Mouse (Mus musculus) myocyte (in vitro differentiated cells): ENCODE measurements around the gene Gstcd. TPM values are rescaled to one million over a fixed set of nuclear protein-coding genes. Genes with fewer than 3 reads are reported as not detected.

Experiments
- H3K27me3 ChIP-seq: one replicate; pipeline ENCODE4 v1.6.1; 2011; ENCODE audit not compliant: control insufficient read depth, insufficient read depth, insufficient read length
- H3K36me3 ChIP-seq: one replicate; pipeline ENCODE4 v1.6.1; 2011; ENCODE audit not compliant: control insufficient read depth, insufficient read depth
- H3K4me2 ChIP-seq: one replicate; pipeline ENCODE4 v1.6.1; 2011; ENCODE audit warnings: low read depth, control low read depth
- H3K4me3 ChIP-seq: one replicate; pipeline ENCODE4 v1.5.1; 2011; ENCODE audit warnings: mild to moderate bottlenecking, control low read depth, moderate library complexity
- H3K79me2 ChIP-seq: one replicate; pipeline ENCODE4 v1.6.1; 2011; ENCODE audit not compliant: control insufficient read depth, insufficient read depth
- H3ac ChIP-seq: one replicate; pipeline ENCODE4 v1.6.1; 2011; ENCODE audit not compliant: control insufficient read depth, insufficient read length
- CEBPB ChIP-seq: IDR thresholded peaks from 2 replicates; pipeline ENCODE4 v1.6.1; 2011; ENCODE audit warnings: mild to moderate bottlenecking, moderate library complexity; ENCODE audit not compliant: poor library complexity, insufficient read depth, severe bottlenecking
- E2F4 ChIP-seq: IDR thresholded peaks from one replicate; pipeline ENCODE4 v1.6.1; 2011; ENCODE audit warnings: mild to moderate bottlenecking, control low read depth, moderate library complexity; ENCODE audit not compliant: insufficient read depth
- MAX ChIP-seq: IDR thresholded peaks from one replicate; pipeline ENCODE4 v1.6.1; 2011; ENCODE audit warnings: low read depth, mild to moderate bottlenecking, control low read depth
- MYOD1 ChIP-seq, 3 experiments: IDR thresholded peaks; one replicate each; pipeline ENCODE4 v1.6.1; 2011; ENCODE audit warnings: control low read depth in 2 of 3, low read depth in 2 of 3, mild to moderate bottlenecking in 2 of 3, moderate library complexity in 1 of 3; ENCODE audit not compliant: insufficient read length in 2 of 3, control insufficient read depth in 1 of 3
- MYOG ChIP-seq, 3 experiments: IDR thresholded peaks; one replicate each; pipeline ENCODE4 v1.6.1; 2011; ENCODE audit warnings: control low read depth in 2 of 3, low read depth in 2 of 3, mild to moderate bottlenecking in 2 of 3; ENCODE audit not compliant: insufficient read length in 2 of 3, control insufficient read depth in 1 of 3, insufficient read depth in 1 of 3
- POLR2A ChIP-seq: IDR thresholded peaks from one replicate; pipeline ENCODE4 v1.6.1; 2011; ENCODE audit warnings: low read depth, mild to moderate bottlenecking, control low read depth, moderate library complexity; ENCODE audit not compliant: insufficient read length
- POLR2AphosphoS2 ChIP-seq: IDR thresholded peaks from one replicate; pipeline ENCODE4 v1.6.1; 2011; ENCODE audit warnings: low read depth, control low read depth; ENCODE audit not compliant: insufficient read length
- REST ChIP-seq: IDR thresholded peaks from one replicate; pipeline ENCODE4 v1.6.1; 2011; ENCODE audit warnings: mild to moderate bottlenecking, control low read depth, moderate library complexity; ENCODE audit not compliant: insufficient read depth, insufficient read length
- SRF ChIP-seq: IDR thresholded peaks from one replicate; pipeline ENCODE4 v1.6.1; 2011; ENCODE audit warnings: low read depth; ENCODE audit not compliant: control insufficient read depth, insufficient read length
- TCF12 ChIP-seq: IDR thresholded peaks from one replicate; pipeline ENCODE4 v1.6.1; 2011; ENCODE audit warnings: mild to moderate bottlenecking, control low read depth; ENCODE audit not compliant: poor library complexity, insufficient read depth, severe bottlenecking
- TCF3 ChIP-seq: IDR thresholded peaks from one replicate; pipeline ENCODE4 v1.6.1; 2011; ENCODE audit warnings: low read depth, control low read depth; ENCODE audit not compliant: insufficient read length
- USF1 ChIP-seq: IDR thresholded peaks from one replicate; pipeline ENCODE4 v1.6.1; 2011; ENCODE audit warnings: low read depth, mild to moderate bottlenecking, control low read depth, moderate library complexity
- polyA plus RNA-seq: library from polyadenylated mRNA; unstranded; fragments of >200 nt; fragmentation: generic; extraction: Trizol; gene quantifications from one replicate; pipeline ENCODE4 v1.2.1, GENCODE M21; 2012; ENCODE audit warnings: missing spikeins

Gstcd gene
- polyA plus RNA-seq, 1 experiment, result 7.3 TPM

DNA sequence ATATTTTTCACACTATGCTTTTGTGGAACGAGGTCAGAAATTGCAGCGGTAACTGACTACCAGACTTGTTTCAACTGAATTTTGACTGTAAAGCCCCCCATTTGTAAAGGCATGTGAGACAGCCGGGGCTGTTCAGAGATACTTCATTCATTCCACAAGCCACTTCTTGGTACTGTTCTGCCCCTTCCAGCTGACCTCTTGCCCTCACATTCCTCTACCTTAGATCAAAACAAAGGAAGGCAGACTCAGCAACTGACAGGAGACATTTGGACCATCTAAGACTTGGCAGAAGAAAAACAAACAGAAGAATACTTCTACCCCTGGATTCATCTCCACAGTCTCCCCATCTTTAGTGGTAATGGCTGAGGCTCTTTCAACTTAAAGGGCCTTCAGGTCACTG lies 147.2 kb downstream of the Gstcd start:
- H3K27me3 ChIP-seq, result no peaks in the 10 kb centered on the region
- H3ac ChIP-seq, result no peak overlapping the region
- H3K79me2 ChIP-seq, result peaks cover 4% of the 10 kb centered on the region
- H3K4me2 ChIP-seq, result no peak overlapping the region
- TF ChIP-seq POLR2AphosphoS2, result no peak
- TF ChIP-seq SRF, result no peak
- no peak for TF ChIP-seq TCF12
- TF ChIP-seq TCF3, result no peak
- no peak for TF ChIP-seq USF1
- no peak for TF ChIP-seq MYOD1 (IDR thresholded peaks at IDR 0.05; ENCODE audit: control insufficient read depth in 1 of 3, insufficient read length in 2 of 3, low read depth in 2 of 3)
- no peak for TF ChIP-seq REST
- no peak for TF ChIP-seq MYOG (IDR thresholded peaks at IDR 0.05; ENCODE audit: control insufficient read depth in 1 of 3, insufficient read depth in 1 of 3, insufficient read length in 2 of 3, low read depth in 2 of 3)
- TF ChIP-seq CEBPB, result no peak
- no peak for TF ChIP-seq MAX
- no peak for TF ChIP-seq POLR2A
- no peak for TF ChIP-seq E2F4
- no peak overlapping the region for H3K4me3 ChIP-seq
- H3K36me3 ChIP-seq, result no peaks in the 10 kb centered on the region

DNA sequence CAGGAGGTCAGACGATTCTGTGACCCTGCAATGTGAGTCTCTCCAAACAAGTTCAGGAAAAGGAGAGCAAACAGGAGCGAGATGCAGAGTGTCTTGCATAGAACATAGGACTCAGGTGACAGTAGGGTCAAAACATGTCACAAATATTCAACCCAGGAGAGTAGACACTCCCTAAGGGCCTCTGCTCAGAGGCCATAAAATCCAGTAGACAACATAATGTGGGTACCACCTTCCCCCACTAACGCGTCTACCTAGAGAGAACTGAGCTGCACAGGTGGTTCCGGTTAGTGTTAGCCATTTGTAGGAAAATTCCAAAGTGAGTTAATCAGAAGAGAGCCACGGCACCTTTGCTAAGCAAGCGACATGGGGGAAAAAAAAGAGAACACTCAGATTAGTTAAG lies 147.6 kb downstream of the Gstcd start:
- TF ChIP-seq MYOG (IDR thresholded peaks at IDR 0.05; ENCODE audit: control insufficient read depth in 1 of 3, insufficient read depth in 1 of 3, insufficient read length in 2 of 3, low read depth in 2 of 3), result no peak
- TF ChIP-seq REST, result no peak
- no peak for TF ChIP-seq TCF12
- H3K27me3 ChIP-seq, result no peaks in the 10 kb centered on the region
- H3K79me2 ChIP-seq, result peaks cover 4% of the 10 kb centered on the region
- no peaks in the 10 kb centered on the region for H3K36me3 ChIP-seq
- H3K4me3 ChIP-seq, result no peak overlapping the region
- H3ac ChIP-seq, result no peak overlapping the region
- H3K4me2 ChIP-seq, result no peak overlapping the region

DNA sequence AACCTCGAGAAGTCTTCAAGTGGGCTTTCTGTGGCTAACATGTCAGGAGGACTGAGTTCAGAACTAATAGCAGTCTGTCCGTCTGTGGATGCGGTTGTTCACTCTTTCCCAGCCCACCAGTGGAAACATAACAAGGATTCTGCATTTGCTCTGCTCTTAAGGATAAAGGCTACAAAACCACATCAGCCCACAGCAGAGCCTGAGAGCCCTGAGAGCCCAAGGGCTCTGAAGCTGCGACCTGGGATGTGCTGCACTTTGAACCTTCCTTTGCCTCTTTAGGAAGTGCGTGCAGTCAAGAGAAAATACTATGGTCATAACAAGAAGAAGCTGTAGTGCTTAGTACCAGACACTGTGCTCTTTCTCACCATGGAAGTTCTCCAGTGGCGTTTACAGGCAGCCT lies 149.1 kb downstream of the Gstcd start:
- Histone ChIP-seq H3K4me2 (no peak overlapping the region), H3K36me3 (no peaks in the 10 kb centered on the region), H3K79me2 (peaks cover 4% of the 10 kb centered on the region), H3ac (no peak overlapping the region), H3K4me3 (no peak overlapping the region), H3K27me3 (no peaks in the 10 kb centered on the region)
- TF ChIP-seq MYOD1 (IDR thresholded peaks at IDR 0.05; ENCODE audit: control insufficient read depth in 1 of 3, insufficient read length in 2 of 3, low read depth in 2 of 3) (no peak), TCF3 (no peak), POLR2AphosphoS2 (no peak), MYOG (IDR thresholded peaks at IDR 0.05; ENCODE audit: control insufficient read depth in 1 of 3, insufficient read depth in 1 of 3, insufficient read length in 2 of 3, low read depth in 2 of 3) (no peak), USF1 (no peak), E2F4 (no peak), CEBPB (no peak)

DNA sequence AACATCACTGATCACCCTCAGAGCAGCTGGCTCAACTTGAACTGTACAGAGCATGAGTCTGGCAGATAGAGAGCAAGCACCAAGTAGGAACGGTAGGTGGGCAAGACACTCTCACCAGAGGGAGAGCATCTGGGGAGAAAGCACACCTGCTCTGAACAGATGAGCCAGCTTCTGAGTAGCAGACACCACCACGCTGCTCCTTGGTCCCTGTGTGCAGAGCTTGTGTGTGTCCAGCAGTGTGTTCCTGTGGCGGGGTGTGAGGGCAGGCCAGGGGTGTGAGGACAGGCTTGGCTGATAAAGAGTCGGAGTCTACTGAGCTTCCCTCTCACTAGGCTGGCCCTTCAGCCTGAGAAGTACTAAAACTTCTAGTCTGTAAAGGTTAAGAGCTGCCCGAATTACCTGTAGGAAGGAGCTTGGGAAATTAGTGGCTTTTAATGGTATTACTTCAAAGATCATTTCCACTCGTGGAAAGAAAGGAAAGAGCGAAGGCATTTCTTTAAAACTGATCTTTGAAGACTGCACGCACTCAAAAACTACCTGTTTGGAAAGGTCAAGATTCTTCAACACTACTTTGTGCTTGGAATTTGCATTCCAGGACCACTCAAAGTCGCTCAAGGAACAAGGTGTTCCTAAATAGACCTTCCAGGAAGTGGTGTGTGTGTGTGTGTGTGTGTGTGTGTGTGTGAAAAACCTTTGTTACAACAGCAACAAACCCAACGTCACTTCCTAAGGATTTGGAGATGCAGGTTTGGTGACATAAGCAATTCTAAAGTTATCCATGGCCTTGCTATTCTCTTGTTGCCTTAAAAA lies 151.4 kb downstream of the Gstcd start:
- H3ac ChIP-seq, result no peak overlapping the region
- no peaks in the 10 kb centered on the region for H3K79me2 ChIP-seq
- no peak for TF ChIP-seq CEBPB
- TF ChIP-seq POLR2A, result no peak
- TF ChIP-seq SRF, result no peak
- no peak for TF ChIP-seq REST
- no peak for TF ChIP-seq MYOD1 (IDR thresholded peaks at IDR 0.05; ENCODE audit: control insufficient read depth in 1 of 3, insufficient read length in 2 of 3, low read depth in 2 of 3)
- no peak for TF ChIP-seq MYOG (IDR thresholded peaks at IDR 0.05; ENCODE audit: control insufficient read depth in 1 of 3, insufficient read depth in 1 of 3, insufficient read length in 2 of 3, low read depth in 2 of 3)
- no peak for TF ChIP-seq E2F4
- no peak for TF ChIP-seq POLR2AphosphoS2
- no peak for TF ChIP-seq USF1
- TF ChIP-seq TCF12, result no peak
- no peak for TF ChIP-seq TCF3
- TF ChIP-seq MAX, result no peak
- no peak overlapping the region for H3K4me2 ChIP-seq
- H3K27me3 ChIP-seq, result no peaks in the 10 kb centered on the region
- no peaks in the 10 kb centered on the region for H3K36me3 ChIP-seq
- no peak overlapping the region for H3K4me3 ChIP-seq

DNA sequence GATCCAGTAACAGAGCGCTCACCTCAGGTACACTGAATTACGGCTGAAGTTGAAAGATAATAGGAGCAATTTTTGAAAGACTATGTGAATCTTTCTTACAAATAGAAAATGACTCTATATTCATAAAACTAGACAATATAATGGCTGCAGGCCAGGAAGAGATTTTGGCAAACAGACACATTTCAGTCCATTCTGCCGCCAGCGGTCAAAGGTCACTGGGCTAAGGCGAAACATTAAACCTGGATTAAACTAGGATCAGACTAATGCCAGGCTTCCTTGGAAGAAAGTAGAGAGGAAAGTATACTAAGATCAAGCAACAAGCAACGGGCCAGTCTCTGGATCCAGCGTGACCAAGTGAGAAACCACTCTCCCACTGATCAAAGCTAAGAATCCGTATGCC lies 152.8 kb downstream of the Gstcd start:
- no peak overlapping the region for H3K4me3 ChIP-seq
- H3ac ChIP-seq, result no peak overlapping the region
- no peak overlapping the region for H3K4me2 ChIP-seq
- TF ChIP-seq POLR2AphosphoS2 (no peak), MYOG (IDR thresholded peaks at IDR 0.05; ENCODE audit: control insufficient read depth in 1 of 3, insufficient read depth in 1 of 3, insufficient read length in 2 of 3, low read depth in 2 of 3) (no peak), TCF3 (no peak), REST (no peak)
- no peaks in the 10 kb centered on the region for H3K27me3 ChIP-seq
- no peaks in the 10 kb centered on the region for H3K79me2 ChIP-seq
- H3K36me3 ChIP-seq, result no peaks in the 10 kb centered on the region
